Mouse (Mus musculus): ENCODE measurements around the gene Bank1. TPM values are rescaled to one million over a fixed set of nuclear protein-coding genes. Genes with fewer than 3 reads are reported as not detected.

Bank1 gene
- total RNA-seq (2012; rRNA removed) = 0.18 TPM in 1 of 2 replicates, not detected in the other

DNA sequence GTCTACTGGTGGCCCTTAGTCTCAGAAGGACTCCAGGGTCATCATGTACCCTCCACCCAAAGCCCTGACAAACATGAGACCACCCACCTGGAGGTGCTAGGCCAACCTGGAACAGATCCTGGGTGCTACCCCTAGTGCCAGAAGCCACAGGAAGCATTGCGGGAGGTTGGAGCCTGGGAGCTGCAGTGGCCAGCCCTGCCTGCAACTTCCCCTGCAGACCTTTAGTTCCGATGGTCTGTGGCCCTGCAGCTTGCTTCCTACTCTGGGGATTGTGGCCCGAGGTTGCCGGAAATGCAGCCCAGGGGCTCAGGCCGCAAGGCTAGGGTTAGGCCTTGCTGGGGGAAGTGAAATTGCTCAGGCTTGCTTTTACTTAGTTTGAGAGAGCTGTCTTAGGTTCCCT is at the start of gene Bank1:
Bank1 (minus strand) TSS at position 284 of the 400 bp plus-strand sequence.
- H3K36me3 ChIP-seq (ENCODE audit: control insufficient read depth, insufficient read depth, low read length, poor library complexity, severe bottlenecking) = no peaks in the 10 kb centered on the region
- H3K9me3 ChIP-seq (ENCODE audit: control insufficient read depth, insufficient read depth, low read depth, low read length) = no peaks in the 10 kb centered on the region
- in situ Hi-C loops (cut with MboI; ENCODE audit: low sequenced_read_pairs in 2 of 2, unreplicated experiment in 2 of 2) = no loop called here
- TF ChIP-seq ZNF384 (IDR thresholded peaks at IDR 0.05; ENCODE audit: low read depth, low read length) = no peak
- no peak for TF ChIP-seq MAFK (IDR thresholded peaks at IDR 0.05; ENCODE audit: insufficient read depth, low read depth, low read length)
- TF ChIP-seq CHD2 (IDR thresholded peaks at IDR 0.05; ENCODE audit: low read depth, low read length) = no peak
- no peak for TF ChIP-seq ZC3H11A (IDR thresholded peaks at IDR 0.05; ENCODE audit: borderline replicate concordance, low read depth, low read length)
- no peak for TF ChIP-seq HCFC1 (IDR thresholded peaks at IDR 0.05; ENCODE audit: borderline replicate concordance, insufficient read depth, low read length)
- no peak for DNase-seq (ENCODE audit: low read depth, low spot score)
- H3K9ac ChIP-seq (ENCODE audit: insufficient read depth, low read depth, low read length, poor library complexity, severe bottlenecking) = no peak within 1 kb of the TSS
- H3K27ac ChIP-seq (ENCODE audit: insufficient read depth, low read depth, low read length, poor library complexity, severe bottlenecking) = no peak within 1 kb of the TSS
- H3K4me1 ChIP-seq (ENCODE audit: control insufficient read depth in 2 of 2, insufficient read depth in 2 of 2, low read length in 2 of 2, poor library complexity in 1 of 2) = no peaks in the 10 kb centered on the region
- no peak within 1 kb of the TSS for H3K4me3 ChIP-seq (ENCODE audit: insufficient read depth in 1 of 2, low read depth in 1 of 2, low read length in 2 of 2, poor library complexity in 1 of 2, severe bottlenecking in 1 of 2)

- no peak for TF ChIP-seq HCFC1 (IDR thresholded peaks at IDR 0.05; ENCODE audit: borderline replicate concordance, insufficient read depth, low read length)
- TF ChIP-seq MAFK (IDR thresholded peaks at IDR 0.05; ENCODE audit: insufficient read depth, low read depth, low read length) = no peak
- TF ChIP-seq CHD2 (IDR thresholded peaks at IDR 0.05; ENCODE audit: low read depth, low read length) = no peak
- TF ChIP-seq ZNF384 (IDR thresholded peaks at IDR 0.05; ENCODE audit: low read depth, low read length) = no peak
- no peak for TF ChIP-seq ZC3H11A (IDR thresholded peaks at IDR 0.05; ENCODE audit: borderline replicate concordance, low read depth, low read length)
- Histone ChIP-seq H3K9me3 (ENCODE audit: control insufficient read depth, insufficient read depth, low read depth, low read length) (no peaks in the 10 kb centered on the region), H3K27ac (ENCODE audit: insufficient read depth, low read depth, low read length, poor library complexity, severe bottlenecking) (no peak overlapping the region), H3K9ac (ENCODE audit: insufficient read depth, low read depth, low read length, poor library complexity, severe bottlenecking) (no peak overlapping the region), H3K36me3 (ENCODE audit: control insufficient read depth, insufficient read depth, low read length, poor library complexity, severe bottlenecking) (no peaks in the 10 kb centered on the region), H3K4me1 (ENCODE audit: control insufficient read depth in 2 of 2, insufficient read depth in 2 of 2, low read length in 2 of 2, poor library complexity in 1 of 2) (no peaks in the 10 kb centered on the region), H3K4me3 (ENCODE audit: insufficient read depth in 1 of 2, low read depth in 1 of 2, low read length in 2 of 2, poor library complexity in 1 of 2, severe bottlenecking in 1 of 2) (no peak overlapping the region)
- DNase-seq (ENCODE audit: low read depth, low spot score) = no peak
- in situ Hi-C loops (cut with MboI; ENCODE audit: low sequenced_read_pairs in 2 of 2, unreplicated experiment in 2 of 2) = no loop called here
Observed at GRCm38 (mm10) chr3:136369916-136370315, 44.0 kb upstream of the Bank1 start.

GRCm38 (mm10) chr3:136369466-136369865 is 43.6 kb upstream of the Bank1 start:
- no peaks in the 10 kb centered on the region for H3K36me3 ChIP-seq (ENCODE audit: control insufficient read depth, insufficient read depth, low read length, poor library complexity, severe bottlenecking)
- H3K9ac ChIP-seq (ENCODE audit: insufficient read depth, low read depth, low read length, poor library complexity, severe bottlenecking) = no peak overlapping the region
- H3K27ac ChIP-seq (ENCODE audit: insufficient read depth, low read depth, low read length, poor library complexity, severe bottlenecking) = no peak overlapping the region
- no peaks in the 10 kb centered on the region for H3K9me3 ChIP-seq (ENCODE audit: control insufficient read depth, insufficient read depth, low read depth, low read length)
- TF ChIP-seq CHD2 (IDR thresholded peaks at IDR 0.05; ENCODE audit: low read depth, low read length) (no peak), ZNF384 (IDR thresholded peaks at IDR 0.05; ENCODE audit: low read depth, low read length) (no peak), ZC3H11A (IDR thresholded peaks at IDR 0.05; ENCODE audit: borderline replicate concordance, low read depth, low read length) (no peak)
- H3K4me1 ChIP-seq (ENCODE audit: control insufficient read depth in 2 of 2, insufficient read depth in 2 of 2, low read length in 2 of 2, poor library complexity in 1 of 2) = no peaks in the 10 kb centered on the region
- no peak for DNase-seq (ENCODE audit: low read depth, low spot score)
- H3K4me3 ChIP-seq (ENCODE audit: insufficient read depth in 1 of 2, low read depth in 1 of 2, low read length in 2 of 2, poor library complexity in 1 of 2, severe bottlenecking in 1 of 2) = no peak overlapping the region
- in situ Hi-C loops (cut with MboI; ENCODE audit: low sequenced_read_pairs in 2 of 2, unreplicated experiment in 2 of 2) = no loop called here

GRCm38 (mm10) chr3:136368505-136368999 is 42.7 kb upstream of the Bank1 start:
- no peak overlapping the region for H3K9ac ChIP-seq (ENCODE audit: insufficient read depth, low read depth, low read length, poor library complexity, severe bottlenecking)
- no peak for DNase-seq (ENCODE audit: low read depth, low spot score)
- no peak for TF ChIP-seq HCFC1 (IDR thresholded peaks at IDR 0.05; ENCODE audit: borderline replicate concordance, insufficient read depth, low read length)
- no peak for TF ChIP-seq ZC3H11A (IDR thresholded peaks at IDR 0.05; ENCODE audit: borderline replicate concordance, low read depth, low read length)
- no peak for TF ChIP-seq CHD2 (IDR thresholded peaks at IDR 0.05; ENCODE audit: low read depth, low read length)
- TF ChIP-seq MAFK (IDR thresholded peaks at IDR 0.05; ENCODE audit: insufficient read depth, low read depth, low read length) = no peak
- no peak for TF ChIP-seq ZNF384 (IDR thresholded peaks at IDR 0.05; ENCODE audit: low read depth, low read length)
- in situ Hi-C loops (cut with MboI; ENCODE audit: low sequenced_read_pairs in 2 of 2, unreplicated experiment in 2 of 2) = no loop called here
- H3K36me3 ChIP-seq (ENCODE audit: control insufficient read depth, insufficient read depth, low read length, poor library complexity, severe bottlenecking) = no peaks in the 10 kb centered on the region
- H3K4me3 ChIP-seq (ENCODE audit: insufficient read depth in 1 of 2, low read depth in 1 of 2, low read length in 2 of 2, poor library complexity in 1 of 2, severe bottlenecking in 1 of 2) = no peak overlapping the region
- no peaks in the 10 kb centered on the region for H3K9me3 ChIP-seq (ENCODE audit: control insufficient read depth, insufficient read depth, low read depth, low read length)
- H3K27ac ChIP-seq (ENCODE audit: insufficient read depth, low read depth, low read length, poor library complexity, severe bottlenecking) = no peak overlapping the region
- H3K4me1 ChIP-seq (ENCODE audit: control insufficient read depth in 2 of 2, insufficient read depth in 2 of 2, low read length in 2 of 2, poor library complexity in 1 of 2) = no peaks in the 10 kb centered on the region

- H3K9ac ChIP-seq (ENCODE audit: insufficient read depth, low read depth, low read length, poor library complexity, severe bottlenecking) = no peak overlapping the region
- in situ Hi-C loops (cut with MboI; ENCODE audit: low sequenced_read_pairs in 2 of 2, unreplicated experiment in 2 of 2) = no loop called here
- no peak for TF ChIP-seq ZC3H11A (IDR thresholded peaks at IDR 0.05; ENCODE audit: borderline replicate concordance, low read depth, low read length)
- no peak for TF ChIP-seq ZNF384 (IDR thresholded peaks at IDR 0.05; ENCODE audit: low read depth, low read length)
- no peak for TF ChIP-seq CHD2 (IDR thresholded peaks at IDR 0.05; ENCODE audit: low read depth, low read length)
- no peak for TF ChIP-seq HCFC1 (IDR thresholded peaks at IDR 0.05; ENCODE audit: borderline replicate concordance, insufficient read depth, low read length)
- no peak for TF ChIP-seq MAFK (IDR thresholded peaks at IDR 0.05; ENCODE audit: insufficient read depth, low read depth, low read length)
- no peaks in the 10 kb centered on the region for H3K9me3 ChIP-seq (ENCODE audit: control insufficient read depth, insufficient read depth, low read depth, low read length)
- no peak overlapping the region for H3K4me3 ChIP-seq (ENCODE audit: insufficient read depth in 1 of 2, low read depth in 1 of 2, low read length in 2 of 2, poor library complexity in 1 of 2, severe bottlenecking in 1 of 2)
- no peak for DNase-seq (ENCODE audit: low read depth, low spot score)
- H3K27ac ChIP-seq (ENCODE audit: insufficient read depth, low read depth, low read length, poor library complexity, severe bottlenecking) = no peak overlapping the region
- no peaks in the 10 kb centered on the region for H3K36me3 ChIP-seq (ENCODE audit: control insufficient read depth, insufficient read depth, low read length, poor library complexity, severe bottlenecking)
- H3K4me1 ChIP-seq (ENCODE audit: control insufficient read depth in 2 of 2, insufficient read depth in 2 of 2, low read length in 2 of 2, poor library complexity in 1 of 2) = no peaks in the 10 kb centered on the region
Observed at GRCm38 (mm10) chr3:136349690-136350089, 23.8 kb upstream of the Bank1 start.
